Mouse (Mus musculus): ENCODE measurements around the gene Samd14.

GRCm38 (mm10) chr11:95023481-95023880 lies 13.8 kb downstream of the Samd14 start:
- TF ChIP-seq GATA1 (IDR thresholded peaks at IDR 0.05; ENCODE audit: borderline replicate concordance, low read length): no peak
- no peak for TF ChIP-seq FLI1 (IDR thresholded peaks at IDR 0.05; ENCODE audit: low read length)
